Mouse (Mus musculus) Patski (cell line): ENCODE measurements around the gene Otoa. TPM values are rescaled to one million over a fixed set of nuclear protein-coding genes. Genes with fewer than 3 reads are reported as not detected.

Experiments used
- ATAC-seq: fragments of 100-300 bp; one replicate; pipeline ENCODE4 v1.8.0; 2021
- CTCF ChIA-PET: fragments of 350-600 bp; sonication (Branson Sonifier 250); formaldehyde crosslinking; loops from one replicate; lab custom pipeline; 2022; ENCODE audit warnings: inconsistent platforms; lab: Charles Lee
- POLR2A ChIA-PET: fragments of 350-600 bp; sonication (Branson Sonifier 250); formaldehyde crosslinking; loops from one replicate; lab custom pipeline; 2022; ENCODE audit warnings: antibody characterized with exemption, inconsistent platforms; lab: Charles Lee
- DNase-seq: peaks from one replicate; pipeline ENCODE4 v3.0.0-alpha.2; 2011; ENCODE audit warnings: low read depth, low spot score
- H3K27me3 ChIP-seq: fragments of 371-371 bp; one replicate; pipeline ENCODE4 v1.5.1; 2021
- CTCF ChIP-seq: fragments of 100-300 bp; IDR thresholded peaks from one replicate; pipeline ENCODE4 v1.5.1; 2021
- in situ Hi-C: fragments of 300-500 bp; cut with MboI; formaldehyde crosslinking; loops from 3 replicates; pipeline ENCODE4 v1.11.1; 2018; ENCODE audit warnings: low pct_unique_long_range_greater_than_20kb, mixed read lengths
- polyA plus RNA-seq: library from polyadenylated mRNA; unstranded; gene quantifications from one replicate; pipeline ENCODE4 v1.2.3, GENCODE M21; 2021

The Otoa gene
- polyA plus RNA-seq, 1 experiment from 2014 or later: 0.09 TPM

DNA sequence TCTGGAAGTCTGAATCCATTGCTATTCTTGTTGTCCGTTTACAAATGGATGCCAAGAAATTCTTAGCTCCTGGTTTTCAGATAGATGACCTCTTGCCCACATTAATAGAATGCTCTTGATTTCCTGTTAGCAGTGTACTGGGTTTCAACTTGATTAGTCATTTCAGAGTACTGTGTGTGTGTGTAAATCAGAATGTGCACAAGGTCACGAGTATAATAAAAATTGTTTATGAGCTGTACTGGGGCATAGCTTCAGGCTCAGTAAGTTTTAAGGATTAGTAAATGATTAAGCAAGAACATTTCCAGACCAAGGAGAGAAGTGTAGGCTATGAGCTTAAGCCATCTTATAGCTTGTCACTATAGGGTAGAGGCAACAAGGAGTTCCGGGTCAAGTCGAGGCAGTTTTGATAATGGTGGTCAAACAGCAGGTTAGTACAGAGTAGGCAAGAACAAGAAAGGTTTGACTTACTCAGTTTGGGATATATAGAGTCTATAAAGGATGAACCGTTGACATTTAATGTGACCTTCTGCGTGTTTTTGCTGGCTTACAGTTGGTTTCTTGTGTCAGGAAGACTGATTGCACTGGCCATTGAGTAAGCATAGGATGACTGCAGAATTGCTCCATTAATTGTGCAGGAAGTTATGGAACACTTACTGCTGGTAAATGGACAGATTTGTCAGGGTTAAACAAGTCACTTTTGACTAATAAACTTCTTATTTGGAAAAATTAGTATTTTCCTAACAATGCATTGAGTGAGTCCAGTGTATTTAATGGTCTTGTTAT lies 35.6 kb upstream of the Otoa start:
- CTCF ChIA-PET: interaction anchor here (0.7 to 1.2 kb wide), 5 partner anchors 11 to 211 kb away, joined by 3 read pairs; no protein-coding TSS in a partner anchor
- no peak for TF ChIP-seq CTCF
- H3K27me3 ChIP-seq: no peaks in the 10 kb centered on the region
- in situ Hi-C loops: loop anchor here (25.0 kb wide), 1 partner anchor 891 kb away; no protein-coding TSS in a partner anchor
- peak; percentile 83 for ATAC-seq
- no peak for DNase-seq
- POLR2A ChIA-PET: interaction anchor here (2.4 kb wide), 1 partner anchor 12 kb away, joined by 7 read pairs; the partner anchor contains the start of gene Mettl9

DNA sequence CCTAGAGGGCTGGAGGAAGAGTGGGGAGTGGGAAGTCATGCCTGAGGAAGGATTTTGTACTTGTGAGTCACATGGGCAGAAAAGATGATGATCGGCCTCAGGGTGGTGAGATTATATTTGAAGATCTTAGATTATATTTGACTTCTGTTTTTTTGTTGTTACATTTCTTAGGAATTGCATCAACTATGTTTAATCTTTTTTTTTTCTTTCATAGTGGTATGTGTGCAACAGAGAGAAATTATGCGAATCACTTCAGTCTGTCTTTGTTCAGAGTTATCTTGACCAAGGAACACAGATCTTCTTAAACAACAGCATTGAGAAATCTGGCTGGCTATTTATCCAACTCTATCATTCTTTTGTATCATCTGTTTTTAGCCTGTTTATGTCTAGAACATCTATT lies 33.8 kb upstream of the Otoa start:
- ChIA-PET POLR2A (interaction anchor here (0.9 kb wide), 1 partner anchor 12 kb away, joined by 3 read pairs; no protein-coding TSS in a partner anchor), CTCF (interaction anchor here (1.0 kb wide), 1 partner anchor 73 kb away, joined by 3 read pairs; no protein-coding TSS in a partner anchor)
- H3K27me3 ChIP-seq: no peaks in the 10 kb centered on the region
- no peak for TF ChIP-seq CTCF
- in situ Hi-C loops: loop anchor here (25.0 kb wide), 1 partner anchor 890 kb away; no protein-coding TSS in a partner anchor
- ATAC-seq: no peak
- DNase-seq: no peak

- in situ Hi-C loops: no loop called here
- H3K27me3 ChIP-seq: no peaks in the 10 kb centered on the region
- TF ChIP-seq CTCF: no peak
- DNase-seq: no peak
- CTCF ChIA-PET: no interaction called here
- POLR2A ChIA-PET: no interaction called here
- no peak for ATAC-seq
Measured at GRCm38 (mm10) chr7:121053071-121053470, 28.4 kb upstream of the Otoa start.

- POLR2A ChIA-PET: interaction anchor here (0.6 kb wide), 1 partner anchor 12 kb away, joined by 3 read pairs; no protein-coding TSS in a partner anchor
Measured at GRCm38 (mm10) chr7:121059477-121060218, 21.8 kb upstream of the Otoa start.

GRCm38 (mm10) chr7:121064309-121064708 lies 17.1 kb upstream of the Otoa start:
- CTCF ChIA-PET: interaction anchor here (1.0 to 3.2 kb wide), 7 partner anchors 9 to 104 kb away, joined by 3 to 15 read pairs (median 4); partner anchors contain the start of gene Igsf6
- DNase-seq (no peak), ATAC-seq (peak; percentile 39)
- no peaks in the 10 kb centered on the region for H3K27me3 ChIP-seq
- peak; percentile 69 for TF ChIP-seq CTCF
- in situ Hi-C loops: loop anchor here (10.0 kb wide), 1 partner anchor 100 kb away; no protein-coding TSS in a partner anchor
- POLR2A ChIA-PET: no interaction called here

More at GRCm38 (mm10) chr7:121059477-121060218, 21.8 kb upstream of the Otoa start:
- TF ChIP-seq CTCF: no peak
- DNase-seq (no peak), ATAC-seq (no peak)
- CTCF ChIA-PET: no interaction called here
- H3K27me3 ChIP-seq: no peaks in the 10 kb centered on the region
- in situ Hi-C loops: loop anchor here (10.0 kb wide), 1 partner anchor 95 kb away; no protein-coding TSS in a partner anchor

GRCm38 (mm10) chr7:121071276-121071675 lies 10.2 kb upstream of the Otoa start:
- no peak for TF ChIP-seq CTCF
- ATAC-seq (no peak), DNase-seq (no peak)
- in situ Hi-C loops: no loop called here
- H3K27me3 ChIP-seq: no peaks in the 10 kb centered on the region
- ChIA-PET CTCF (interaction anchor here (1.2 to 2.6 kb wide), 3 partner anchors 33 to 48 kb away, joined by 3 to 6 read pairs (median 4); no protein-coding TSS in a partner anchor), POLR2A (no interaction called here)

DNA sequence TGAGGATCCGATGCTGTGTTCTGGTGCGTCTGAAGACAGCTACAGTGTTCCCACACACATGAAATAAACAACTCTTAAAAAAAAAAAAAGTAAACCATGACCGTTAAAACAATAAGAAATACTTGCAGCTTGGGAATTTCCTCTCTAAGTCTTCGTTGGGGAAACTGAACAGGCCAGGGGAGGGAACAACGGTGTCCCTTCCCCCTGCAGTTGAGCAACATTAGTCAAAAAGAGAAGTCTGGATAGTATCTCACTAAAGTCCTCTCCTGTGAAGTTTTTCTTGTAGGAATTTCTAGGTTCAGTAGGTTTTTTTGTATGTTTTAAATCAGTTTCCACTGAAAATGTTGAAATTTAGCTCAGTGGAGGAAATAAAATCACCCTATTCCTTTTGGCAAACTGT lies 8.9 kb upstream of the Otoa start:
- POLR2A ChIA-PET: no interaction called here
- H3K27me3 ChIP-seq: no peaks in the 10 kb centered on the region
- in situ Hi-C loops: no loop called here
- DNase-seq (no peak), ATAC-seq (no peak)
- no peak for TF ChIP-seq CTCF
- CTCF ChIA-PET: no interaction called here

DNA sequence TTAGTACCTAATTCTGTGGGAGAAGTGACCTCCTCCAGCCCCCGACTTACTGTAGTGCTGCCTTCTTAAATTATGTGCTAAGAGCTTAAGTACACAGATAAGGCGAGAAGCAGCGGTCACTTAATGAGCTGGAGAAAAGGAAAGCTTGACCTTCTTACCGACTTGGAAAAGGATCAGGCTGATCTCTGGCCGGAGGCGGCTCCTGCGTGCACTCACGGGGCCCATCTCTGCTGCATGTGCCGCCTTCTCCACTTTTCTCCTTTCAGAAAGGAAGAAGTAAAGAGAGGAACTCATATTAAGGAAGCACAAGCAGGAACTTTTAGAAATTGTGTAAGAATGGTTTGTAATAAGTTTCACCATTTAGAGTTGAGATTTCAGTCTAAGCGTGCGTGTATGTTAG lies 7.2 kb upstream of the Otoa start, which contains the start of gene Igsf6:
Gene Igsf6, minus strand, starts transcription at position 292 of the 400 bp plus-strand sequence.
- no peak for ATAC-seq
- TF ChIP-seq CTCF: no peak
- no peaks in the 10 kb centered on the region for H3K27me3 ChIP-seq
- in situ Hi-C loops: no loop called here
- CTCF ChIA-PET: interaction anchor here (0.7 to 3.4 kb wide), 5 partner anchors 9 to 141 kb away, joined by 3 to 15 read pairs (median 3); no protein-coding TSS in a partner anchor
- POLR2A ChIA-PET: interaction anchor here (1.3 kb wide), 1 partner anchor 35 kb away, joined by 3 read pairs; no protein-coding TSS in a partner anchor
- no peak for DNase-seq

GRCm38 (mm10) chr7:121074801-121075400 lies 6.5 kb upstream of the Otoa start:
- DNase-seq: no peak
- in situ Hi-C loops: no loop called here
- ChIA-PET POLR2A (interaction anchor here (0.7 to 1.3 kb wide), 2 partner anchors 9 to 35 kb away, joined by 3 read pairs; no protein-coding TSS in a partner anchor), CTCF (interaction anchor here (0.9 to 3.4 kb wide), 5 partner anchors 10 to 142 kb away, joined by 3 to 15 read pairs (median 3); no protein-coding TSS in a partner anchor)
- TF ChIP-seq CTCF: no peak
- peak; percentile 32 for ATAC-seq
- no peaks in the 10 kb centered on the region for H3K27me3 ChIP-seq
